Mouse (Mus musculus): Measurements from ENCODE around the gene Psmd13. TPM values are rescaled to one million over a fixed set of nuclear protein-coding genes. Genes with fewer than 3 reads are reported as not detected.

The Psmd13 gene
- polyA plus RNA-seq (2015; fragmentation: Nextera tagmentation; extraction: Ambion mirVana): 259 and 260 TPM in 2 replicates

DNA sequence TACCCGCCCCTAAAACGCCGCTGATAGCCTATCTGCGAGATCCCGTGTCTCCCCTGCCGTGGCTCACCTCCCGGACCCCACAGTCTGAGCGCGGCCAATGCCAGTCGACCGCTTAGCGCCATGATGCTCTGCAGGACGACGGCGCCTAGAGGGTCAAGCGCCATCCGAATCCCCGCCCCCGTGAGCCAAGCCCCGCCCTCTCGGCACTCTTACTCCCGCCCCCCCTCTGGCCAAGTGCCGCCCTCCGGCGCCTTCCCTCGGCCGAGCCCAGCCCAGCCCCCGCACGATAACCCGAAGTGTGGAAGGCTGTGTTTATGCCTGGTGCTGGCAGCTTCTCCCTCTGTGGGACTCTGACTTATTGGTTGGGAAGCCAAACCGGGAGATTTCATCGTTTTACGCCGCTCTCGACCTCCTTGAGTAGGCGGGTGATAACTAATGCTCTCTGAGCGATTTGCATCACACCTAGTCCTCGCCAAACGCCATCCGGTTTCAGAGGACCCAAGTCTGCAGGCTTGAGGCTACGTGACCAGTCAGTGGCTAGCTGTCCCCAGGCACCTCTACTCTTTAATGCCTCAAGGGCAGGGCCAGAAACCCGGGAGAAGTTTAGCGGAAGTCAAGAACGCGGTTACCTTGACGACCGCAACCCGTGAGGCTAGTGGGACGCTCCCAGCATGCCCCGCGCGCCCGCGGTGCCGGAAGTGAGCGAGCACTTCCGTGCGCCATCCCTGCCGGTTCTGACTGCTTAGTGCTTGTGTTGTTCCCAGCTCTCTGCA is at the start of gene Psmd13, which contains the start of gene Sirt3:
Gene Psmd13 (plus strand): TSS at position 273 of the 773 bp plus-strand sequence.
Gene Sirt3 (minus strand): TSS at position 614 of the 773 bp plus-strand sequence.
- peak; percentile 96 for ATAC-seq
- Histone ChIP-seq H3K4me2 (ENCODE audit: low read length) (peak within 1 kb of the TSS; percentile 79), H3K4me3 (ENCODE audit: low read length) (peak within 1 kb of the TSS; percentile 99), H3K4me1 (ENCODE audit: control insufficient read depth, insufficient read depth, low read depth, low read length) (peaks cover 13% of the 10 kb centered on the region), H3K27ac (ENCODE audit: low read depth, low read length) (peak within 1 kb of the TSS; percentile 74), H3K36me3 (ENCODE audit: control insufficient read depth, insufficient read depth, low read length) (peaks cover 8% of the 10 kb centered on the region; the same call in 1 of the 2 replicates), H3K9me3 (ENCODE audit: control insufficient read depth, low read length) (no peaks in the 10 kb centered on the region), H3K27me3 (replicated peaks; ENCODE audit: control insufficient read depth, insufficient read depth, low read length) (no peaks in the 10 kb centered on the region), H3K9ac (ENCODE audit: low read depth, low read length) (peak within 1 kb of the TSS; percentile 93)
- under 1% methylated on average over 54 of the region's 59 CpGs for WGBS

DNA sequence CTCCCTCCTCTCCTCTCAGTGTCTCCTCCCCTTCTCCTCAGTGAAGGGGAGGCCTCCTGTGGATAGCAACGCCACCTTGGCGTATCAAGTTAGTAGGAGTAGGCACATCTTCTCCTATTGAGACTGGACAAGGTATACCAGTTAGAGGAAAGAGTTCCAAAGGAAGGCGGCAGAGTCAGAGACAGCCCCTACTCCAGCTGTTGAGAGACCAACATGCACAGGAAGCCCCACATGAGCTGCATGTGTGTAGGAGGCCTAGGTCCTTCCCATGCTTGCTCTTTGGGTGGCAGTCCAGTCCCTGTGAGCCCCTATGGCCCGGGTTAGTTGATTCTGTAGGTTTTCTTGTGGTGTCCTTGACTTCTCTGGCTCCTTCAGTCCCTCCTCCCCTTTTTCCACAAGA is 48.4 kb upstream of the Psmd13 start:
- Histone ChIP-seq H3K27me3 (replicated peaks; ENCODE audit: control insufficient read depth, insufficient read depth, low read length) (no peaks in the 10 kb centered on the region), H3K9ac (ENCODE audit: low read depth, low read length) (no peak overlapping the region), H3K4me1 (ENCODE audit: control insufficient read depth, insufficient read depth, low read depth, low read length) (no peaks in the 10 kb centered on the region), H3K36me3 (ENCODE audit: control insufficient read depth, insufficient read depth, low read length) (no peaks in the 10 kb centered on the region), H3K9me3 (ENCODE audit: control insufficient read depth, low read length) (no peaks in the 10 kb centered on the region), H3K4me2 (ENCODE audit: low read length) (no peak overlapping the region), H3K4me3 (ENCODE audit: low read length) (no peak overlapping the region), H3K27ac (ENCODE audit: low read depth, low read length) (no peak overlapping the region)
- 92% methylated on average over 4 of the region's 4 CpGs for WGBS
- no peak for ATAC-seq

DNA sequence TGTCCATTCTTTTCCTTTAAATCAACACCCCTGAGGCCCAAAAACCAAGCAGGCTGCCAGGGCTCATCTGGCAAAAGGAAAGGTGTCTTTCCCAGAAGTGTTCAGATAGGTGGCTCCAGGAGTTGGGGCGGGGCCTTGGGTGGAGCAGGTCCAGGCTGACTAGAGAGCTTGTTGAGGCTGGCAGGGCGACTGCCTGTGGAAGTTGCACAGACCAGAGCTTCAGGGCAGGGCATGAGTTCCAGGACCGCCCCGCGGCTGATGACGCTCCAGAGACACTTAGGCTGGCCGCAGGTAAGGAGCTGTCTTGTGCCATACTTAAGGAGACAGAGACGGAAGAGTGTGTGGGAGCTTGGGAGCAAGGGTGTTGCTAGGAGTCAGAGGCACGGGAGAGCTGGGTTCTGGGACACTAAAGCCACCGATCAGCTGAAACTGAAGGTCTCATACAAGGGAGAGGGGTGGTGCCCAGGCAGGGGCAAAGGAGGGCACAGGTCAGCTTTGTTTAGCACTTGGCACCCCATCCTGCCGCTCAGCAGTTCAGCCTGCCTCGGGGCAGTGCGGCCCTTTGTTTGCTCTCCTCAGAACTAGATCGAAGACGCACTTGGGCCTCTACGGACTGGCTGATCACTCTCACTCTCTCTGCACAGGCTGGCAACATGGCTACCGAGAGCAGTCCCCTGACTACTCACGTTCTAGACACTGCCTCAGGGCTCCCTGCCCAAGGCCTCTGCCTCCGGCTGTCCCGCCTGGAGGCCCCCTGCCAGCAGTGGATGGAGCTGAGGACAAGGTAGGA is 46.6 kb upstream of the Psmd13 start, which contains the start of gene Urah:
Gene Urah (plus strand): TSS at position 51 of the 790 bp plus-strand sequence.
- H3K36me3 ChIP-seq (ENCODE audit: control insufficient read depth, insufficient read depth, low read length): no peaks in the 10 kb centered on the region
- no peaks in the 10 kb centered on the region for H3K9me3 ChIP-seq (ENCODE audit: control insufficient read depth, low read length)
- 50% methylated on average over 20 of the region's 20 CpGs for WGBS
- H3K9ac ChIP-seq (ENCODE audit: low read depth, low read length): no peak within 1 kb of the TSS
- H3K27ac ChIP-seq (ENCODE audit: low read depth, low read length): no peak within 1 kb of the TSS
- no peaks in the 10 kb centered on the region for H3K27me3 ChIP-seq (replicated peaks; ENCODE audit: control insufficient read depth, insufficient read depth, low read length)
- H3K4me2 ChIP-seq (ENCODE audit: low read length): no peak within 1 kb of the TSS
- ATAC-seq: 0 out of 2 replicates have a peak, but pooled peaks have one; percentile 27
- H3K4me1 ChIP-seq (ENCODE audit: control insufficient read depth, insufficient read depth, low read depth, low read length): no peaks in the 10 kb centered on the region
- H3K4me3 ChIP-seq (ENCODE audit: low read length): no peak within 1 kb of the TSS

DNA sequence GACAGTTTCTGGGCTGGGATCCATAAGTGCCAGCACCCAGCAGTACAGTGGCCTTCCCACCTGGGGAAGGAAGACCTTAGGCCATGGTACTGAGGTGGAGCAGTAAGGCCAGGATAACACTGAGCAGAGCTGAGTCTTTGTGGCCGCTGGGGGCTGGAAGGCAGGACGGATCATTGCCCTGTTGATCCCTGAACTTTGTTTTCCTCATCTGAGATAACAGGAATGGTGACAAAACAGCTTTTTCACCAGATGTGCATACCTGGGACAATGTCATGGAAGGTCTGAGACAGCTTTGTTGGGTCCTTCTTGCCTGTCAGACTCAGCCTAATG is 46.0 kb upstream of the Psmd13 start:
- no peak overlapping the region for H3K4me2 ChIP-seq (ENCODE audit: low read length)
- no peak for ATAC-seq
- no peaks in the 10 kb centered on the region for H3K9me3 ChIP-seq (ENCODE audit: control insufficient read depth, low read length)
- H3K27ac ChIP-seq (ENCODE audit: low read depth, low read length): no peak overlapping the region
- WGBS: 89% methylated on average over 2 of the region's 2 CpGs
- H3K4me3 ChIP-seq (ENCODE audit: low read length): no peak overlapping the region
- no peaks in the 10 kb centered on the region for H3K27me3 ChIP-seq (replicated peaks; ENCODE audit: control insufficient read depth, insufficient read depth, low read length)
- no peaks in the 10 kb centered on the region for H3K4me1 ChIP-seq (ENCODE audit: control insufficient read depth, insufficient read depth, low read depth, low read length)
- H3K36me3 ChIP-seq (ENCODE audit: control insufficient read depth, insufficient read depth, low read length): no peaks in the 10 kb centered on the region
- H3K9ac ChIP-seq (ENCODE audit: low read depth, low read length): no peak overlapping the region

DNA sequence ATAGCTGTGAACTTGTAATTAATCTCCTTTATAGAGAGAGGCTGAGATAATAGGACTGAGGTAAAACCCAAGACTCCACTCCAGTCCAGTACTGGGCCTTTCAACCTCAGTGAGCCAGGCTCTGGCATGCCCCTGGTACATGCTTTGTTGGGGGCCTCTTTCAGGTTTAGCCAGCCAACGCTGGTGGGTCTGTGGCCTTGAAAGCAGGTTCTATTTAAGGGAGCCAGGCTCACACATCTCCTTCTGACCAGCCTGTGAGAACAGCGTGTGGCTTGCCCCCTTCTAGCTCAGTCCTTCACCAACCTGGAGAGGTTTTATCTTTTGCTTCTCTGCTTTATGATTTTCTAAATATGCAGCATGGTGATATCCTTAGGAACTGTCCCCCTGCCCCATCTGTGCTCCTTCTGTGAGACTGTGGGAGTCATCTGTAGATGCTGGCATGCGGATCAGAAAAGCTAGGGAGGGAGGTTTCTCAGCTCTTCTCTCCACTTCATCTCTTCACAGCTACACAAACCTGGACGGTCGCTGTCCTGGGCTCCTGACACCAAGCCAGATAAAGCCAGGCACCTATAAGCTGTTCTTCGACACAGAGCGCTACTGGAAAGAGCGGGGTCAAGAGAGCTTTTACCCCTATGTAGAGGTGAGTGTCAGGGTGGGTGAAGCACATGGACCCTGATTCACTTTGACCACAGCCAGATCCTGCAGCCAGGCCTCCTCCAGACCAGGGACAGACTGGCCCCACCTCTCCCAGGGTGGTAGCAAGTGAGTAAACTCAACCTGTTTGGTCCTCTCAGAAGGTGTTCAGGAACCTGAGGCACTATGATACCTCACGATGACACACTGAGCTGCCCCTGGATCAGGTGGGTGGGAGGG is 45.3 kb upstream of the Psmd13 start:
- H3K36me3 ChIP-seq (ENCODE audit: control insufficient read depth, insufficient read depth, low read length): no peaks in the 10 kb centered on the region
- H3K4me2 ChIP-seq (ENCODE audit: low read length): no peak overlapping the region
- 0 out of 2 replicates have a peak, but pooled peaks cover 4% of the 10 kb centered on the region for H3K27me3 ChIP-seq (replicated peaks; ENCODE audit: control insufficient read depth, insufficient read depth, low read length)
- H3K9ac ChIP-seq (ENCODE audit: low read depth, low read length): no peak overlapping the region
- H3K27ac ChIP-seq (ENCODE audit: low read depth, low read length): no peak overlapping the region
- no peak for ATAC-seq
- no peak overlapping the region for H3K4me3 ChIP-seq (ENCODE audit: low read length)
- H3K4me1 ChIP-seq (ENCODE audit: control insufficient read depth, insufficient read depth, low read depth, low read length): no peaks in the 10 kb centered on the region
- H3K9me3 ChIP-seq (ENCODE audit: control insufficient read depth, low read length): no peaks in the 10 kb centered on the region
- WGBS: 85% methylated on average over 9 of the region's 9 CpGs

DNA sequence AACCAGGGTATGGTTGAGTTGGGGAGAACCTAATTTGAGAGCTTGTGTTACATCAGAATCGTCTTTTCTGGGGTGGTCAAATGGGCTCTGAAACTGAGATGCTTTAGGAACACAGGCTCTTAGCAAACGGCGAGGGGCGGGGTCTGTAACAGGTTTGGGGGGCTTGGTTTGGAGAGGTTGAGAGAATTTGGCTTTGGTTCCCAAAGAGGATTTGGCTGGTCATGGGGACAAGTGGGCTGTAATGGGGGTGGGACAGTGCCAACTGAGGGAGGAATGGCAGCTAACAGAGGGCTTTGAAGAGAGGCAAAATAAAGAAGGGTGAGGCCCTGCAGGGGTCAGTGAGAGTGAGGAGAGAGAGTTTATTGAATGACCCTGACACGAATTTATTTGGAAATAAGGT is 42.2 kb upstream of the Psmd13 start:
- no peak overlapping the region for H3K27ac ChIP-seq (ENCODE audit: low read depth, low read length)
- no peak overlapping the region for H3K4me3 ChIP-seq (ENCODE audit: low read length)
- 0 out of 2 replicates have a peak, but pooled peaks cover 6% of the 10 kb centered on the region for H3K27me3 ChIP-seq (replicated peaks; ENCODE audit: control insufficient read depth, insufficient read depth, low read length)
- H3K36me3 ChIP-seq (ENCODE audit: control insufficient read depth, insufficient read depth, low read length): no peaks in the 10 kb centered on the region
- H3K4me2 ChIP-seq (ENCODE audit: low read length): no peak overlapping the region
- H3K9me3 ChIP-seq (ENCODE audit: control insufficient read depth, low read length): no peaks in the 10 kb centered on the region
- H3K4me1 ChIP-seq (ENCODE audit: control insufficient read depth, insufficient read depth, low read depth, low read length): no peaks in the 10 kb centered on the region
- H3K9ac ChIP-seq (ENCODE audit: low read depth, low read length): no peak overlapping the region
- WGBS: 66% methylated on average over 5 of the region's 5 CpGs
- no peak for ATAC-seq

DNA sequence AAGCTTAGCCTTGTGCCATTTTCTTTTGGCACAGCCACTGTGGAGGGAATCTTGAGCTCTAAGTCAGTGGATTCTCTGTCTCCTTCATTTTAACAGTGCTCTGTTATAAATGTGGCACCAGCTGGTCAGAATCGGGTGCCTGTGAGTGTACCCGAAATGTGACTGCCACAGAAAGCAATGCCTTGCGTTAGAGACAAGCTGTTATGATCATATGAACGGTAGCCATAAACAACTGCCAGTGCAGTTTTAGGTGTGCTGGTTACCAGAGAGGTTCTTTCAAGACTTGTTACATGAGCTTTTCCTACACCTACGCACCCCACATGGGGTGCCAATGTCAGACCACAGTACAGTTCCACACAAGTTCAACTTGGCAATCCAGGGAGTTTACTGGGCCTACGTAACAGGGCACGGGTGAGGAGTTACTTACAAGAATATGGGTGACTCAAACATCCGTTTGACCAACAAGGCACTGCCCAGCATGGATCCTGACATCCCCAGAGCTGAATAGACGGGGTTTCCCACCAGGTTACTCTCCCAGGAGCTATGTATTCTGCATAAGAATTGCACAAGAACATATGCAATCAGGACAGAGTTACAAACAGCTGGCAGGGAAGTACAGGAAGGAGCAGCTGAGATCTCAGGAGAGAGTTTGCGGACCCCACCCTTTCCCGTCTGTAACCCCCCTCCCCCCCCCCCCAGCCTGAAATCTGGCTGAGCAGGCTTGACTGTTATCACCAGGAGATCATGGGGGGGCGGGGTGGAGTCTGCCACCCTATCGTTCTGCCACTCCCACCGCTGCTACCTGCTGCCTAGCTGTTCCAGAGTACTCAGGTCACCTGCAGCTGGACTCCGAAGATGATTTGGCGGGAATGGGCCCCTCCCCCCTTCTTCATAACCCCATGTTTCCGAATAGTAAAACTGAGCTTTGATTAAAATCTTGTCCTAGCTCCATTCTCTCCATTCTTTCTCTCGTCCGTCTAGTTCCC is 40.7 kb upstream of the Psmd13 start:
- ATAC-seq: no peak
- WGBS: 42% methylated on average over 19 of the region's 19 CpGs

DNA sequence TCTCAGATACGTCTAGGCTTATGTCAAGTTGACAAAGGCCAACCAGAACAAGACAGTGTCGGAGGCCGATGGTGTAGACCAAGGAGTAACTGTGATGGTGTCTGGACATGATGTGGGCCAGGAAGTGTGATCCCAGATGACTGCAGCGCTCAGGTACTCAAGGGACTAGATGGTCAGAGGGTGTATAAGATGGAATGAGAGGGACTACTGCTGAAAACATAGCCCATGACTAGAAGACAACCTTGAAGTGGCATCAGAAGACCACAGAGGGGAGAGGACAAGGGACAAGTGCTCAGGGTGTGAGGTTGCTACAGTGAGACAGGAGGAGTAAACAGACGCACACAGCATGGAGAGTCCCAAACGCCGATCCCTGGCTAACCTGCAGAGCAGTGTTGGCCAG is 38.0 kb upstream of the Psmd13 start:
- H3K4me1 ChIP-seq (ENCODE audit: control insufficient read depth, insufficient read depth, low read depth, low read length): no peaks in the 10 kb centered on the region
- H3K4me2 ChIP-seq (ENCODE audit: low read length): no peak overlapping the region
- 79% methylated on average over 7 of the region's 7 CpGs for WGBS
- H3K27me3 ChIP-seq (replicated peaks; ENCODE audit: control insufficient read depth, insufficient read depth, low read length): 0 out of 2 replicates have a peak, but pooled peaks cover 6% of the 10 kb centered on the region
- ATAC-seq: no peak
- H3K36me3 ChIP-seq (ENCODE audit: control insufficient read depth, insufficient read depth, low read length): no peaks in the 10 kb centered on the region
- no peak overlapping the region for H3K27ac ChIP-seq (ENCODE audit: low read depth, low read length)
- H3K9me3 ChIP-seq (ENCODE audit: control insufficient read depth, low read length): no peaks in the 10 kb centered on the region
- no peak overlapping the region for H3K9ac ChIP-seq (ENCODE audit: low read depth, low read length)
- H3K4me3 ChIP-seq (ENCODE audit: low read length): no peak overlapping the region

More for the DNA sequence above, 40.7 kb upstream of the Psmd13 start:
- Histone ChIP-seq H3K36me3 (ENCODE audit: control insufficient read depth, insufficient read depth, low read length) (no peaks in the 10 kb centered on the region), H3K9ac (ENCODE audit: low read depth, low read length) (no peak overlapping the region), H3K27ac (ENCODE audit: low read depth, low read length) (no peak overlapping the region), H3K9me3 (ENCODE audit: control insufficient read depth, low read length) (no peaks in the 10 kb centered on the region), H3K4me1 (ENCODE audit: control insufficient read depth, insufficient read depth, low read depth, low read length) (no peaks in the 10 kb centered on the region), H3K27me3 (replicated peaks; ENCODE audit: control insufficient read depth, insufficient read depth, low read length) (0 out of 2 replicates have a peak, but pooled peaks cover 6% of the 10 kb centered on the region), H3K4me3 (ENCODE audit: low read length) (no peak overlapping the region), H3K4me2 (ENCODE audit: low read length) (no peak overlapping the region)
